Mouse (Mus musculus) E14TG2a.4 (cell line): Measurements from ENCODE around the gene Prkg1.

ENCODE experiments used
- CTCF ChIP-seq: conservative IDR thresholded peaks from 2 replicates; pipeline ENCODE4 v1.5.1; 2014; ENCODE audit warnings: low read length
- NANOG ChIP-seq: IDR thresholded peaks from 2 replicates; pipeline ENCODE4 v1.6.1; 2014; ENCODE audit warnings: borderline replicate concordance, low read length, mixed read lengths

DNA sequence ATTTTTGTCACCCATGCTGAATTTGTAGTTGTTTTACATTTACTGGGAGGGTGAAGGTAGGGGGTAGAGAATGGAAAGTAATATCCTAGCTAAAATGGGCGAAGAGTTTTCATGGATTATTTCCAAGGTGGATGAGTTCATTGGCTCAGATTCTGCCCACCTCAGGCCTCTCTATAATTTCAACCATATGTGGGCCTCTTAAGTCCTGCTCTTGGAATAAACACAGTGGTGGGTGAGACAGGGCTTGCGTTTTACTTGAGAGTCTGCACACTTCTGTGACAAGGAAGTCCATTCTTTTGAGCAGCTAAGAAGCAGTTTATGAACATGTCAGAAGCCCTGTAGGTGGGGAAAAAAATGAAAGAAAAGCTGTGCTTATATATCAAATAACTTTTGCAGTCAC is 250.3 kb downstream of the Prkg1 start:
- TF ChIP-seq CTCF (no peak), NANOG (no peak)
